Mouse (Mus musculus) midbrain, embryonic 13.5 days (tissue): Measurements from ENCODE around the gene Klrb1a. TPM values are rescaled to one million over a fixed set of nuclear protein-coding genes. Genes with fewer than 3 reads are reported as not detected.
A peak's percentile ranks its signal among the peaks of the same experiment; 100 is the strongest.

Source experiments
- ATAC-seq: fragments of 200-750 bp; cut with Nextera tagmentation; 2 replicates; pipeline ENCODE4 v1.8.0; 2017; ENCODE audit warnings: mild to moderate bottlenecking, moderate TSS enrichment, moderate library complexity
- H3K27ac ChIP-seq: fragments of 300-500 bp; sonication (generic); 2 replicates; pipeline ENCODE4 v1.5.1; 2015; ENCODE audit warnings: inconsistent platforms, mild to moderate bottlenecking, moderate library complexity
- H3K27me3 ChIP-seq: fragments of 300-500 bp; sonication (generic); 2 replicates; pipeline ENCODE4 v1.6.1; 2015; ENCODE audit warnings: mild to moderate bottlenecking, inconsistent platforms
- H3K36me3 ChIP-seq: fragments of 300-500 bp; sonication (generic); 2 replicates; pipeline ENCODE4 v1.6.1; 2015; ENCODE audit warnings: mild to moderate bottlenecking, inconsistent platforms
- H3K4me1 ChIP-seq: fragments of 300-500 bp; sonication (generic); replicated peaks from 2 replicates; pipeline ENCODE4 v1.6.1; 2015; ENCODE audit warnings: inconsistent platforms
- H3K4me2 ChIP-seq: fragments of 300-500 bp; sonication (generic); replicated peaks from 2 replicates; pipeline ENCODE4 v1.6.1; 2015; ENCODE audit warnings: moderate library complexity, mild to moderate bottlenecking, inconsistent platforms
- H3K4me3 ChIP-seq: fragments of 300-500 bp; sonication (generic); replicated peaks from 2 replicates; pipeline ENCODE4 v1.5.1; 2015; ENCODE audit warnings: mild to moderate bottlenecking, inconsistent platforms
- H3K9ac ChIP-seq: fragments of 300-500 bp; sonication (generic); replicated peaks from 2 replicates; pipeline ENCODE4 v1.6.1; 2015; ENCODE audit warnings: mild to moderate bottlenecking, inconsistent platforms
- H3K9me3 ChIP-seq: fragments of 300-500 bp; sonication (generic); 2 replicates; pipeline ENCODE4 v1.6.1; 2016; ENCODE audit warnings: mild to moderate bottlenecking, inconsistent platforms
- WGBS: fragments of 180-500 bp; shearing (Covaris S2); methylation state at CpG from one replicate; pipeline ENCODE4 v1.1.7; 2015; 5-methylcytosine and 5-hydroxymethylcytosine counted together
- polyA plus RNA-seq: library from polyadenylated mRNA; unstranded; fragments of >200 nt; fragmentation: Nextera tagmentation; extraction: Ambion mirVana; gene quantifications from 2 replicates; pipeline ENCODE4 v1.2.1, GENCODE M21; 2015

The Klrb1a gene
- polyA plus RNA-seq, 1 experiment from 2014 or later, result not detected

GRCm38 (mm10) chr6:128597121-128597522 lies 26.2 kb downstream of the Klrb1a start:
- peak; percentile 96 for ATAC-seq

GRCm38 (mm10) chr6:128594651-128595050 lies 28.7 kb downstream of the Klrb1a start:
- ATAC-seq, result no peak

More at GRCm38 (mm10) chr6:128597121-128597522, 26.2 kb downstream of the Klrb1a start:
- Histone ChIP-seq H3K27ac (no peak overlapping the region), H3K27me3 (no peaks in the 10 kb centered on the region), H3K9me3 (no peaks in the 10 kb centered on the region), H3K4me3 (0 out of 2 replicates have a peak overlapping the region, but pooled peaks have one; percentile 2), H3K36me3 (no peaks in the 10 kb centered on the region), H3K9ac (no peak overlapping the region), H3K4me2 (peak overlapping the region; percentile 34), H3K4me1 (peaks cover 6% of the 10 kb centered on the region)
- 40% methylated on average over 9 of the region's 9 CpGs for WGBS

GRCm38 (mm10) chr6:128589426-128589825 lies 33.9 kb downstream of the Klrb1a start:
- no peak overlapping the region for H3K9ac ChIP-seq
- WGBS, result 41% methylated on average over 4 of the region's 4 CpGs
- no peaks in the 10 kb centered on the region for H3K4me1 ChIP-seq
- no peak for ATAC-seq
- no peaks in the 10 kb centered on the region for H3K9me3 ChIP-seq
- no peaks in the 10 kb centered on the region for H3K27me3 ChIP-seq
- no peaks in the 10 kb centered on the region for H3K36me3 ChIP-seq
- no peak overlapping the region for H3K27ac ChIP-seq
- H3K4me3 ChIP-seq, result no peak overlapping the region
- no peak overlapping the region for H3K4me2 ChIP-seq

More at GRCm38 (mm10) chr6:128594651-128595050, 28.7 kb downstream of the Klrb1a start:
- no peaks in the 10 kb centered on the region for H3K36me3 ChIP-seq
- H3K9ac ChIP-seq, result no peak overlapping the region
- H3K4me2 ChIP-seq, result no peak overlapping the region
- H3K4me1 ChIP-seq, result peaks cover 4% of the 10 kb centered on the region
- H3K9me3 ChIP-seq, result no peaks in the 10 kb centered on the region
- WGBS, result 91% methylated on average over 9 of the region's 9 CpGs
- H3K4me3 ChIP-seq, result no peak overlapping the region
- no peak overlapping the region for H3K27ac ChIP-seq
- H3K27me3 ChIP-seq, result no peaks in the 10 kb centered on the region

GRCm38 (mm10) chr6:128587619-128588018 lies 35.7 kb downstream of the Klrb1a start:
- ATAC-seq, result no peak
- 88% methylated on average over 6 of the region's 6 CpGs for WGBS
- H3K4me3 ChIP-seq, result no peak overlapping the region
- H3K27ac ChIP-seq, result no peak overlapping the region
- no peak overlapping the region for H3K9ac ChIP-seq
- H3K36me3 ChIP-seq, result no peaks in the 10 kb centered on the region
- H3K4me1 ChIP-seq, result no peaks in the 10 kb centered on the region
- no peaks in the 10 kb centered on the region for H3K27me3 ChIP-seq
- H3K9me3 ChIP-seq, result no peaks in the 10 kb centered on the region
- no peak overlapping the region for H3K4me2 ChIP-seq

- no peaks in the 10 kb centered on the region for H3K9me3 ChIP-seq
- no peaks in the 10 kb centered on the region for H3K36me3 ChIP-seq
- H3K27ac ChIP-seq, result no peak overlapping the region
- no peak overlapping the region for H3K4me3 ChIP-seq
- no peak overlapping the region for H3K9ac ChIP-seq
- H3K4me1 ChIP-seq, result no peaks in the 10 kb centered on the region
- ATAC-seq, result no peak
- no peaks in the 10 kb centered on the region for H3K27me3 ChIP-seq
- no peak overlapping the region for H3K4me2 ChIP-seq
- WGBS, result 80% methylated on average over 11 of the region's 11 CpGs
Observed at GRCm38 (mm10) chr6:128585642-128586245, 37.6 kb downstream of the Klrb1a start.

- Histone ChIP-seq H3K36me3 (no peaks in the 10 kb centered on the region), H3K27ac (no peak overlapping the region), H3K4me2 (no peak overlapping the region), H3K9me3 (no peaks in the 10 kb centered on the region), H3K4me3 (no peak overlapping the region), H3K4me1 (no peaks in the 10 kb centered on the region), H3K9ac (no peak overlapping the region), H3K27me3 (no peaks in the 10 kb centered on the region)
- WGBS, result 24% methylated on average over 10 of the region's 10 CpGs
- 0 out of 2 replicates have a peak, but pooled peaks have one; percentile 60 for ATAC-seq
Observed at GRCm38 (mm10) chr6:128584070-128584660, 39.2 kb downstream of the Klrb1a start.

GRCm38 (mm10) chr6:128581508-128581907 lies 41.8 kb downstream of the Klrb1a start, which contains the start of gene A2ml1:
A2ml1 (minus strand) TSS chr6:128581608.
- no peaks in the 10 kb centered on the region for H3K27me3 ChIP-seq
- H3K4me3 ChIP-seq, result no peak within 1 kb of the TSS
- no peak for ATAC-seq
- no peak within 1 kb of the TSS for H3K4me2 ChIP-seq
- H3K9ac ChIP-seq, result no peak within 1 kb of the TSS
- H3K27ac ChIP-seq, result no peak within 1 kb of the TSS
- WGBS, result 85% methylated on average over 11 of the region's 11 CpGs
- H3K4me1 ChIP-seq, result no peaks in the 10 kb centered on the region
- no peaks in the 10 kb centered on the region for H3K9me3 ChIP-seq
- no peaks in the 10 kb centered on the region for H3K36me3 ChIP-seq

GRCm38 (mm10) chr6:128577301-128577700 lies 46.0 kb downstream of the Klrb1a start:
- WGBS, result 86% methylated on average over 9 of the region's 9 CpGs
- no peaks in the 10 kb centered on the region for H3K4me1 ChIP-seq
- H3K4me2 ChIP-seq, result no peak overlapping the region
- H3K27ac ChIP-seq, result no peak overlapping the region
- H3K27me3 ChIP-seq, result no peaks in the 10 kb centered on the region
- no peak for ATAC-seq
- H3K9ac ChIP-seq, result no peak overlapping the region
- no peak overlapping the region for H3K4me3 ChIP-seq
- H3K36me3 ChIP-seq, result no peaks in the 10 kb centered on the region
- no peaks in the 10 kb centered on the region for H3K9me3 ChIP-seq

GRCm38 (mm10) chr6:128566589-128566988 lies 56.7 kb downstream of the Klrb1a start:
- H3K27me3 ChIP-seq, result no peaks in the 10 kb centered on the region
- H3K9me3 ChIP-seq, result no peaks in the 10 kb centered on the region
- ATAC-seq, result no peak
- WGBS, result 95% methylated on average over 11 of the region's 11 CpGs
- H3K9ac ChIP-seq, result no peak overlapping the region
- H3K4me3 ChIP-seq, result no peak overlapping the region
- H3K27ac ChIP-seq, result no peak overlapping the region
- H3K4me2 ChIP-seq, result no peak overlapping the region
- H3K36me3 ChIP-seq, result no peaks in the 10 kb centered on the region
- H3K4me1 ChIP-seq, result no peaks in the 10 kb centered on the region

Other genes with a start within 250 kb of the Klrb1a start
- 0.44 and 0.63 TPM in 2 replicates for gene Tex52, start 248.1 kb downstream of the Klrb1a start, polyA plus RNA-seq
- gene Gm44596, start 248.0 kb downstream of the Klrb1a start, polyA plus RNA-seq, result not detected in 2 replicates
- 7.7 and 7.8 TPM in 2 replicates for gene Nrip2, start 224.2 kb downstream of the Klrb1a start, polyA plus RNA-seq
- 43.6 and 48.7 TPM in 2 replicates for gene Itfg2, start 198.6 kb downstream of the Klrb1a start, polyA plus RNA-seq
- gene Fkbp4, start 184.9 kb downstream of the Klrb1a start, polyA plus RNA-seq, result 430 and 454 TPM in 2 replicates
- 0.04 TPM in 1 of 2 replicates, not detected in the other for gene Pzp, start 96.8 kb downstream of the Klrb1a start, polyA plus RNA-seq
- gene A2ml1, start 41.9 kb downstream of the Klrb1a start, polyA plus RNA-seq, result 0.32 and 0.50 TPM in 2 replicates
- gene Clec2h, start 38.9 kb upstream of the Klrb1a start, polyA plus RNA-seq, result not detected in 2 replicates
- 0.20 TPM in 1 of 2 replicates, not detected in the other for gene Klrb1, start 99.5 kb upstream of the Klrb1a start, polyA plus RNA-seq
- not detected in 2 replicates for gene Klrb1c, start 165.7 kb upstream of the Klrb1a start, polyA plus RNA-seq
- gene Gm44511, start 202.8 kb upstream of the Klrb1a start, polyA plus RNA-seq, result not detected in 2 replicates
- not detected in 2 replicates for gene Klrb1b, start 202.8 kb upstream of the Klrb1a start, polyA plus RNA-seq